Mouse (Mus musculus) megakaryocyte, embryonic 14.5 days (primary cell): ENCODE measurements around the gene Col15a1.

ENCODE experiments used
- FLI1 ChIP-seq: IDR thresholded peaks from 2 replicates; pipeline ENCODE4 v1.6.1; 2012; ENCODE audit warnings: low read length, inconsistent platforms, mixed read lengths
- GATA1 ChIP-seq: IDR thresholded peaks from 3 replicates; pipeline ENCODE4 v1.6.1; 2012; ENCODE audit warnings: mixed read lengths, low read length, inconsistent platforms, borderline replicate concordance

DNA sequence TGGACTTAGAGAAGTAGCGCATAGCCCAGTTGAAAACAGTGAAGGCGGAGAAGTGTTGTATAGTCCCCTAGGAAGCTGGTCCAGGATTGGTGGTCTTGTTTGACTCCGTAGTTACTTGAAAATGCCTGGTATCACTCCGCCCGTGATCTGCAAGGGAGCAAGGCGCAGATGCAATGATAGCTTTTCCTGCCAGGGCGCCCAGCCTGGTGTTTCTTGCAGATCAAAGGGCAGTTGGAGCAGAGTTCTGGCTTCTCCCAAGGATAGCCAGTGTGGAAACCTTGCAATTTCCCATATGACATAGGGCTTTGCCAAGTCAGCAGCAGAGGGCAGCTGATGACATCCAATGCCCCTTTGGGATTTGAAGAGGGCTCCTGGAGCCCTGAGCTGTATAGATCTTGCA lies 1.5 kb downstream of the Col15a1 start:
- TF ChIP-seq GATA1 (no peak), FLI1 (no peak)
